Mouse (Mus musculus) brain, adult 2 months (tissue): ENCODE data around the gene Gm20547.

Experiments
- DNase-seq: peaks from one replicate; pipeline ENCODE4 v3.0.0; 2011; ENCODE audit warnings: low read depth, low spot score

The Gm20547 gene

GRCm38 (mm10) chr17:34896366-34896765 is 14.5 kb upstream of the Gm20547 start:
- DNase-seq: no peak

- no peak for DNase-seq
Measured at GRCm38 (mm10) chr17:34895724-34896123, 13.9 kb upstream of the Gm20547 start.

GRCm38 (mm10) chr17:34894801-34895530 is 13.1 kb upstream of the Gm20547 start:
- peak; percentile 43 for DNase-seq

GRCm38 (mm10) chr17:34894074-34894597 is 12.3 kb upstream of the Gm20547 start:
- peak; percentile 99 for DNase-seq

- no peak for DNase-seq
Measured at GRCm38 (mm10) chr17:34893072-34893824, 11.4 kb upstream of the Gm20547 start.

- no peak for DNase-seq
Measured at GRCm38 (mm10) chr17:34891377-34891776, 9.5 kb upstream of the Gm20547 start.

- DNase-seq: no peak
Measured at GRCm38 (mm10) chr17:34890074-34890743, 8.4 kb upstream of the Gm20547 start.

- no peak for DNase-seq
Measured at GRCm38 (mm10) chr17:34887942-34888341, 6.1 kb upstream of the Gm20547 start.

- peak; percentile 16 for DNase-seq
Measured at GRCm38 (mm10) chr17:34885615-34886014, 3.8 kb upstream of the Gm20547 start.

- no peak for DNase-seq
Measured at GRCm38 (mm10) chr17:34884704-34885103, 2.9 kb upstream of the Gm20547 start.

GRCm38 (mm10) chr17:34883332-34883731 is 1.5 kb upstream of the Gm20547 start:
- peak; percentile 12 for DNase-seq

GRCm38 (mm10) chr17:34881166-34881565 is 676 bp downstream of the Gm20547 start:
- no peak for DNase-seq

- DNase-seq: no peak
Measured at GRCm38 (mm10) chr17:34879336-34879879, 2.4 kb downstream of the Gm20547 start, which contains the start of gene Zbtb12. Zbtb12 (plus strand) TSS chr17:34879483.

GRCm38 (mm10) chr17:34874321-34874720 is 7.5 kb downstream of the Gm20547 start:
- DNase-seq: no peak

GRCm38 (mm10) chr17:34865981-34866380 is 15.9 kb downstream of the Gm20547 start:
- no peak for DNase-seq

- DNase-seq: no peak
Measured at GRCm38 (mm10) chr17:34862416-34863081, 19.3 kb downstream of the Gm20547 start, which contains the start of gene Cfb. Cfb (minus strand) TSS chr17:34862518.

- DNase-seq: no peak
Measured at GRCm38 (mm10) chr17:34861704-34862415, 20.0 kb downstream of the Gm20547 start.

- DNase-seq: no peak
Measured at GRCm38 (mm10) chr17:34860514-34860913, 21.3 kb downstream of the Gm20547 start.

GRCm38 (mm10) chr17:34858670-34859069 is 23.2 kb downstream of the Gm20547 start:
- no peak for DNase-seq

GRCm38 (mm10) chr17:34855825-34856224 is 26.0 kb downstream of the Gm20547 start:
- DNase-seq: peak; percentile 42
